Mouse (Mus musculus) MEL (cell line): ENCODE results near the gene Clcn6.

Source experiments
- CTCF ChIP-seq, 3 experiments: IDR thresholded peaks in 2 of 3; conservative IDR thresholded peaks in 1 of 3; 2 replicates each; pipeline ENCODE4 v1.5.1; 2011 to 2012; ENCODE audit warnings: low read length in 3 of 3, low read depth in 2 of 3, mild to moderate bottlenecking in 2 of 3, improper control_type of control experiment in 1 of 3, inconsistent platforms in 1 of 3, mixed read lengths in 1 of 3, moderate library complexity in 1 of 3; ENCODE audit not compliant: control insufficient read depth in 1 of 3, insufficient read depth in 1 of 3, poor library complexity in 1 of 3, severe bottlenecking in 1 of 3
- E2F4 ChIP-seq: IDR thresholded peaks from 2 replicates; pipeline ENCODE4 v1.6.1; 2011; ENCODE audit warnings: low read depth, low read length, improper control_type of control experiment, borderline replicate concordance
- JUND ChIP-seq: IDR thresholded peaks from 2 replicates; pipeline ENCODE4 v1.6.1; 2011; ENCODE audit warnings: low read depth, mild to moderate bottlenecking, improper control_type of control experiment, low read length
- KAT2A ChIP-seq: conservative IDR thresholded peaks from 2 replicates; pipeline ENCODE4 v1.6.1; 2012; ENCODE audit warnings: low read depth, low read length, improper control_type of control experiment, inconsistent platforms
- MAX ChIP-seq: IDR thresholded peaks from 2 replicates; pipeline ENCODE4 v1.6.1; 2011; ENCODE audit warnings: low read length, improper control_type of control experiment
- POLR2A ChIP-seq, 2 experiments: IDR thresholded peaks; 2 replicates each; pipeline ENCODE4 v1.6.1; 2011 to 2012; ENCODE audit warnings: low read length in 2 of 2, mild to moderate bottlenecking in 2 of 2, control low read depth in 1 of 2, improper control_type of control experiment in 1 of 2, low read depth in 1 of 2, moderate library complexity in 1 of 2; ENCODE audit not compliant: control insufficient read depth in 1 of 2, insufficient read depth in 1 of 2, poor library complexity in 1 of 2
- RCOR1 ChIP-seq: IDR thresholded peaks from 2 replicates; pipeline ENCODE4 v1.6.1; 2012; ENCODE audit warnings: low read depth, mild to moderate bottlenecking, inconsistent platforms, low read length, improper control_type of control experiment
- UBTF ChIP-seq: IDR thresholded peaks from 2 replicates; pipeline ENCODE4 v1.6.1; 2012; ENCODE audit warnings: low read depth, mild to moderate bottlenecking, inconsistent platforms, low read length, improper control_type of control experiment, moderate library complexity, borderline replicate concordance; ENCODE audit not compliant: insufficient read depth
- ZMIZ1 ChIP-seq: IDR thresholded peaks from 2 replicates; pipeline ENCODE4 v1.6.1; 2012; ENCODE audit warnings: low read depth, mild to moderate bottlenecking, inconsistent platforms, low read length, improper control_type of control experiment, moderate library complexity

GRCm38 (mm10) chr4:147985205-147986132, 53.2 kb downstream of the Clcn6 start, which contains the start of gene Nppb:
- TF ChIP-seq POLR2A (IDR thresholded peaks at IDR 0.05; ENCODE audit: control insufficient read depth in 1 of 2, insufficient read depth in 1 of 2, low read depth in 1 of 2, low read length in 2 of 2, poor library complexity in 1 of 2) (no peak), CTCF (IDR thresholded peaks at IDR 0.05 in 2 of 3, conservative IDR thresholded peaks at IDR 0.05 in 1 of 3; ENCODE audit: control insufficient read depth in 1 of 3, insufficient read depth in 1 of 3, low read depth in 2 of 3, low read length in 3 of 3, poor library complexity in 1 of 3, severe bottlenecking in 1 of 3) (no peak), MAX (0 out of 2 replicates have a peak, but pooled peaks have one; percentile 23), RCOR1 (no peak), JUND (no peak), UBTF (no peak), KAT2A (no peak), ZMIZ1 (no peak), E2F4 (no peak)
